Mouse (Mus musculus) urinary bladder, adult 18-20 months (tissue): ENCODE measurements around the gene Arfip1.

Experiments used
- DNase-seq, 2 experiments: peaks; one replicate each; pipeline ENCODE4 v3.0.0; 2022; ENCODE audit warnings: low spot score in 2 of 2, mixed read lengths in 2 of 2

Gene Arfip1

GRCm38 (mm10) chr3:84582023-84582912 is at the start of gene Arfip1:
Gene Arfip1 (minus strand): TSS chr3:84582625.
- DNase-seq: peak; percentile 97

DNA sequence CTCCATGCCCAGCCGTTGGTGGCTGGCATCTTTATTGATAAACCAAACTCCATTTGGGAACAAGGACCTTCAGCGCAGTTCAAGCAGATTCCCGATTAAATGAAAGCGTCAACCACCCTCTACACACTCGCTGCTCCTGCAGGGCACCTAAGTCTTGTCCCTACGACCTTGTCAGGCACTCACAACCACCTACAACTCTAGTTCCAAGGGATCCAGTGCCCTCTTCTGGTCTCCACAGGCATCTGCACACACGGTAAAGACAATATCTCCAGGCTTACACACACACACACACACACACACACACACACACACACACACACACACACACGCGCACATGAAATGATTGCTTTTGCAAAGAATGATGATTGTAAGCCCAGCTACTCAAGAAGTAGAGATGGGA is 49.2 kb upstream of the Arfip1 start:
- no peak for DNase-seq

- no peak for DNase-seq
Observed at GRCm38 (mm10) chr3:84622026-84622425, 39.6 kb upstream of the Arfip1 start.

GRCm38 (mm10) chr3:84619725-84620124 is 37.3 kb upstream of the Arfip1 start:
- no peak for DNase-seq

- DNase-seq: no peak
Observed at GRCm38 (mm10) chr3:84619056-84619455, 36.6 kb upstream of the Arfip1 start.

GRCm38 (mm10) chr3:84618627-84619026 is 36.2 kb upstream of the Arfip1 start:
- no peak for DNase-seq

DNA sequence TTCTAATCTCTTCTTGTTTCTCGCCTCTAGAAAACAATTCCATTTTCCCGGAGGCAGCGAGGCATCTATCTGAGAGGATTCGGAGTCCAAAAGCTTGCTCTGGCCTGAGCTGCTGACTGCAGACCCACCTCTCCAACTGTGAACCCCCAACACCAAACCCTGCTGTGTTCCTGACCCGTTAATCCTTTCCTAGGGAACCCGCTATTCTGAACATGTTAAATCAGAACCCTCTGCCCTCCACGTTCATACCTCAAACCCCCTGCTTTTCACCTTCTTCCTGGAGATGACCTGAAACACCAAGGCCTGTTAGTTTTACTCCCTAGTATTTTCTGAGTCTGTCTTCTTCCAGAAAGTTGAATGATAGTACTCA is 33.4 kb upstream of the Arfip1 start:
- DNase-seq: no peak

GRCm38 (mm10) chr3:84615050-84615855 is 32.8 kb upstream of the Arfip1 start:
- DNase-seq: no peak

GRCm38 (mm10) chr3:84610183-84610710 is 27.8 kb upstream of the Arfip1 start:
- DNase-seq: no peak

- no peak for DNase-seq
Observed at GRCm38 (mm10) chr3:84603212-84603611, 20.8 kb upstream of the Arfip1 start.

DNA sequence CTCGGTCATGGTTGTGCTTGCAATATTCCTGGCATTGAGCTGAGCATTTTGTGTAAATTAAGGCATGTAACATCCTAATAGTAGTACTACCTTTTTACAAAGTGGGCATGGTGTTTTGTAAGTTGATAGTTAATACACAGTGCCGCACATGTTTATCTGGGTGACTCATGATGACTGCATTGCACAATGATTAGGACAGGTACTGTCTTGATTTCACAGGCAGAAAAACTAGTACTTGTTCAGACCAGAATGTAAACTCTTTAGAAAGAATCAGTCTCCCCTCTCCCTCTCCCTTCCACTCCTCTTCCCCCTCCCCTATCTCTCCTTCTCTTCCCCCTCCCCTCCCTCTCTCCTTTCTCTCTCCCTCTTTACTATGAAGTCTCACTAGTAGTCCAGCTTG is 20.3 kb upstream of the Arfip1 start:
- peak in 1 of 2 experiments; percentile 47 for DNase-seq

DNA sequence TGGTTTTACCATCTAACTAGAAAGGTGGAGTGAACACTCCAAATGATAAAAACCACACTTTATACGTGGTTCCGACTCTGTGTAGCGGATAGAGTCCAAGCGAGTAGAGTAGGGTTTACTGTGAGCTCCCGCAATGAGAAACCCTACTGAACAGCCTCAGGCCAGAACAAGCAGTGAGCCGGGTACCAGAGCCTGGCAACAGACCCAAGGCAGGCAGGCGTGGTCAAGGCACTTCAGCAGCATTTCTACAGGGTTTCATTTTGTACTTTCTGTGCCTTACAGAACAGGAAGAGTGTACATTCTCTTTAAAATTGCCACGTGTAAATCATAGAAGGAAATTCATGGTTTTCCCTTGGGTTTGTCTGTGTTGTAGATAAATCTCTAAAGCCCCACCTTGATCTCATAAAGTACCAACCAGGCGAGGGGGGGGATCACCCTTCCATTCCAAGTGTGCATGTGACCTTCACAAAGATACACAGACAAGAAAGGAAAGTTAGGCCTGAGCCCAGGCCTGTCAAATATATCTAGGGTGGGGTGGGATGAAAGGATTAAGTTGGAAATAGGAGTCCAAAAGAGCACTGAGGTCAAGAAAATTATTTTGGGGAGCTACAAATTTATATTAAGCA is 19.6 kb upstream of the Arfip1 start:
- no peak for DNase-seq

- no peak for DNase-seq
Observed at GRCm38 (mm10) chr3:84598756-84599155, 16.3 kb upstream of the Arfip1 start.

DNA sequence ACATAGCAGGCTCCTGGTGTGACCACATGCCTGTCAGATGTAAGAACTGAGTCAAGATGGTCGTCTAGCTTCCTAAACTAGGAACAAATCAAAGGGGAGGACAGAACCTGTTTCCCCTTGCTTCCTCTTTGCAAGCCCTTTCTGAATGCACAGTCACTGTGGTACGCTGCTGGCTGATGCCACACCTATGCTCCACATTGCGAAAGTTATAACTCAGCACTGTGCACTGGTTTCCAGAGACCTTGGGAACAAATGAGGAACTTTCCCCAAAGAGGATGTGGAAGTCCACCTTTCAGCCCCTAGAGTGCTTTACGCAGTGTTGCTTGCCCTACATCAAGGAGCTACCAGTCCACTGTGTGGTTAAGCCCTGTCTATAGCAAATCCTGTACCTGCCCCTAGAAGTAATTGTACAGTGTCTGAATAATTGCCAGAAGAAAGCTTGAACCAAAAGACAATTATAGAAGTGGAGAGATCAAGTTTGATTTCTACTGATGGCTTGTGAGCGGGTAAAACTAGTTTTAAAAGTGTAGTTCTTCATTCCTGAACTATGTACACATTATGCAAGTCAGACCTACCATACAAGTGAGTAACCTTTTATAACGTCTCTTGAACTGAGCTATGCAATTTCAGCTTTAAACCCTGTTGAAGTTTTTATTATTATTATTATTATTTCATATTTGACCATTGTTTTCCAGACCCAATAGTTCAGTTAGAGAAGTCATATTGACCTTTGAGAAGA is 15.7 kb upstream of the Arfip1 start:
- DNase-seq: no peak

DNA sequence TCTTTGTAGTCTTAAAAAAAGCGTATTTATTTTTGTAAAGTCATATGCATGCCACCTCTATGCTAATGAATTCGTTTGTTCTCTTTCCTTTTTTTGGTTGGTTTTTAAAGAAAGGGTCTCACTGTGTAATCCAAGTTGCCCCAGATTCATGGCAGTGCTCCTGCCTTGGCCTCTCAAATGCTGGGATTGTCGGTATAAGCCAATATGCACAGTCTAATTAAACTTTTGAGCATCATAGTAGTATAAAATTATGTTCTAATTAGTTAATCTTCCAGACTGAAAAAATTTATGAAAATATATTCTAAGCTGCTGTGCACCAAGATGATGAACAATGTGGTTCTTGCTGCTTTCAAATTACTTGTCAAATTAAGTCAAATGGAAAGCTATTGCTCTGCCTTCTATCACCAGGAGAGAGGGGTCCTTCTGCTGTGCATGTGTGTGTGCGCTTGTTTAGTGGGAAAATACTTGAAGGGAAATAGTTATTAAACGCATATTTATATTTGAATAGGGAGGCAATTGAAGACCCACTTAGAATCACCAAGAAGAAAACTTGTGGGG is 13.3 kb upstream of the Arfip1 start:
- DNase-seq: no peak

- DNase-seq: no peak
Observed at GRCm38 (mm10) chr3:84594894-84595676, 12.7 kb upstream of the Arfip1 start.

- DNase-seq: no peak
Observed at GRCm38 (mm10) chr3:84593274-84593673, 10.8 kb upstream of the Arfip1 start, which contains the start of gene Tigd4. Gene Tigd4 (plus strand): TSS chr3:84593574.

- DNase-seq: no peak
Observed at GRCm38 (mm10) chr3:84586736-84587135, 4.3 kb upstream of the Arfip1 start.

- no peak for DNase-seq
Observed at GRCm38 (mm10) chr3:84582913-84583276, 470 bp upstream of the Arfip1 start.

GRCm38 (mm10) chr3:84581696-84582022 is 766 bp downstream of the Arfip1 start:
- DNase-seq: no peak
